Mouse (Mus musculus) stomach, postnatal 0 days (tissue): ENCODE results near the gene Adgrd1.
"Not testable (repeated sequence)": the region's sequence is repeated elsewhere in the genome, so short reads cannot be mapped to it uniquely, and the experiment has no call there.

Source experiments
- CTCF ChIP-seq: IDR thresholded peaks from 2 replicates; pipeline ENCODE4 v1.5.1; 2016; ENCODE audit warnings: antibody characterized with exemption, low read depth, mild to moderate bottlenecking, moderate library complexity
- EP300 ChIP-seq: optimal IDR thresholded peaks from 2 replicates; pipeline ENCODE3; 2016; ENCODE audit warnings: antibody characterized with exemption

- TF ChIP-seq CTCF, EP300: not testable (repeated sequence)
Measured at GRCm38 (mm10) chr5:129128310-129128709, 31.8 kb downstream of the Adgrd1 start.
